Mouse (Mus musculus): ENCODE measurements around the gene Hsd11b2.
A peak's percentile ranks its signal among the peaks of the same experiment; 100 is the strongest.

The Hsd11b2 gene

GRCm38 (mm10) chr8:105484030-105484368, 34.6 kb upstream of the Hsd11b2 start:
- no peak for DNase-seq (ENCODE audit: low spot score)

- no peak for DNase-seq (ENCODE audit: low spot score)
These were observed 34.2 kb upstream of the Hsd11b2 start for GRCm38 (mm10) chr8:105484392-105484791.

- no peak for DNase-seq (ENCODE audit: low spot score)
These were observed 30.5 kb upstream of the Hsd11b2 start for GRCm38 (mm10) chr8:105488082-105488481.

- no peak for DNase-seq (ENCODE audit: low spot score)
These were observed 29.3 kb upstream of the Hsd11b2 start for GRCm38 (mm10) chr8:105489281-105489680.

GRCm38 (mm10) chr8:105493495-105493894, 25.1 kb upstream of the Hsd11b2 start:
- DNase-seq (ENCODE audit: low spot score): no peak

- no peak for DNase-seq (ENCODE audit: low spot score)
These were observed 24.0 kb upstream of the Hsd11b2 start for GRCm38 (mm10) chr8:105494566-105494965.

GRCm38 (mm10) chr8:105495350-105496302, 22.9 kb upstream of the Hsd11b2 start:
- DNase-seq (ENCODE audit: low spot score): no peak

GRCm38 (mm10) chr8:105496439-105497180, 21.9 kb upstream of the Hsd11b2 start, which contains the start of gene Zdhhc1:
TSS of gene Zdhhc1 (minus strand) at chr8:105496902.
- DNase-seq (ENCODE audit: low spot score): peak; percentile 64

GRCm38 (mm10) chr8:105499787-105500186, 18.8 kb upstream of the Hsd11b2 start:
- no peak for DNase-seq (ENCODE audit: low spot score)

- no peak for DNase-seq (ENCODE audit: low spot score)
These were observed 13.9 kb upstream of the Hsd11b2 start for GRCm38 (mm10) chr8:105504617-105505016.

GRCm38 (mm10) chr8:105506977-105507376, 11.6 kb upstream of the Hsd11b2 start:
- no peak for DNase-seq (ENCODE audit: low spot score)

- no peak for DNase-seq (ENCODE audit: low spot score)
These were observed 9.8 kb upstream of the Hsd11b2 start for GRCm38 (mm10) chr8:105508758-105509157.

- no peak for DNase-seq (ENCODE audit: low spot score)
These were observed 8.4 kb upstream of the Hsd11b2 start for GRCm38 (mm10) chr8:105509997-105510735.

GRCm38 (mm10) chr8:105514194-105514593, 4.4 kb upstream of the Hsd11b2 start:
- no peak for DNase-seq (ENCODE audit: low spot score)

GRCm38 (mm10) chr8:105514656-105515055, 3.9 kb upstream of the Hsd11b2 start:
- no peak for DNase-seq (ENCODE audit: low spot score)

- peak; percentile 71 for DNase-seq (ENCODE audit: low spot score)
These were observed 2.4 kb upstream of the Hsd11b2 start for GRCm38 (mm10) chr8:105516018-105516645.

GRCm38 (mm10) chr8:105517346-105517745, 1.2 kb upstream of the Hsd11b2 start:
- DNase-seq (ENCODE audit: low spot score): no peak

GRCm38 (mm10) chr8:105519591-105519990, 1.0 kb downstream of the Hsd11b2 start:
- DNase-seq (ENCODE audit: low spot score): no peak

- no peak for DNase-seq (ENCODE audit: low spot score)
These were observed 2.0 kb downstream of the Hsd11b2 start for GRCm38 (mm10) chr8:105520521-105520920.

- no peak for DNase-seq (ENCODE audit: low spot score)
These were observed 2.5 kb downstream of the Hsd11b2 start for GRCm38 (mm10) chr8:105521061-105521460.

GRCm38 (mm10) chr8:105521995-105522769, 3.6 kb downstream of the Hsd11b2 start:
- DNase-seq (ENCODE audit: low spot score): no peak

Data from c-Kit-positive CD71-positive TER-119-positive erythroid progenitor cells, embryonic 14.5 days (primary cell).